Mouse (Mus musculus) CH12.LX (cell line): ENCODE measurements around the gene Gm45785. TPM values are rescaled to one million over a fixed set of nuclear protein-coding genes. Genes with fewer than 3 reads are reported as not detected.

ENCODE experiments used
- DNase-seq: peaks from one replicate; pipeline ENCODE4 v3.0.0-alpha.2; 2013; ENCODE audit errors: extremely low read depth
- H3K27ac ChIP-seq: 2 replicates; pipeline ENCODE4 v1.5.1; 2012; ENCODE audit warnings: low read depth, mild to moderate bottlenecking, control low read depth, moderate library complexity; ENCODE audit not compliant: insufficient read depth
- H3K27me3 ChIP-seq: replicated peaks from 2 replicates; pipeline ENCODE3; 2012; ENCODE audit warnings: inconsistent platforms
- H3K36me3 ChIP-seq, 2 experiments: replicated peaks in 1 of 2; 2 replicates each; pipeline versions ENCODE3 to v1.6.1; 2012; ENCODE audit warnings: inconsistent platforms in 1 of 2, low read length in 1 of 2, mild to moderate bottlenecking in 1 of 2, mixed read lengths in 1 of 2, moderate library complexity in 1 of 2; ENCODE audit not compliant: control insufficient read depth in 1 of 2, insufficient read depth in 1 of 2
- H3K4me1 ChIP-seq, 2 experiments: 2 replicates each; pipeline ENCODE4 v1.6.1; 2012; ENCODE audit warnings: inconsistent platforms in 1 of 2, moderate library complexity in 1 of 2; ENCODE audit not compliant: insufficient read depth in 2 of 2, control insufficient read depth in 1 of 2
- H3K4me2 ChIP-seq: 2 replicates; pipeline ENCODE4 v1.6.1; 2012; ENCODE audit warnings: low read depth, mild to moderate bottlenecking, control low read depth; ENCODE audit not compliant: poor library complexity, insufficient read depth, severe bottlenecking
- H3K4me3 ChIP-seq, 3 experiments: fragments of 150-350 bp in 1 of 3; sonication (generic) in 1 of 3; replicated peaks in 1 of 3; 2 replicates each; pipeline versions ENCODE3 to v1.5.1; 2011 to 2012; ENCODE audit warnings: low read depth in 2 of 3, low read length in 2 of 3, mild to moderate bottlenecking in 2 of 3, moderate library complexity in 2 of 3, control low read depth in 1 of 3, improper control_type of control experiment in 1 of 3, inconsistent platforms in 1 of 3, mixed read lengths in 1 of 3; ENCODE audit not compliant: poor library complexity in 1 of 3
- H3K79me2 ChIP-seq: replicated peaks from 2 replicates; pipeline ENCODE4 v1.6.1; 2012; ENCODE audit warnings: mild to moderate bottlenecking, moderate library complexity; ENCODE audit not compliant: control insufficient read depth, poor library complexity, insufficient read depth, severe bottlenecking; ENCODE audit errors: extremely low read depth
- H3K9ac ChIP-seq: 2 replicates; pipeline ENCODE4 v1.6.1; 2012; ENCODE audit warnings: low read depth, mild to moderate bottlenecking, control low read depth, moderate library complexity; ENCODE audit not compliant: insufficient read depth
- H3K9me3 ChIP-seq: replicated peaks from 2 replicates; pipeline ENCODE3; 2012; ENCODE audit warnings: low read length, inconsistent platforms, mixed read lengths
- BHLHE40 ChIP-seq: IDR thresholded peaks from 2 replicates; pipeline ENCODE4 v1.6.1; 2011; ENCODE audit warnings: mild to moderate bottlenecking, low read depth, low read length, improper control_type of control experiment
- CHD1 ChIP-seq: IDR thresholded peaks from 2 replicates; pipeline ENCODE4 v1.6.1; 2012; ENCODE audit warnings: low read depth, low read length, improper control_type of control experiment, inconsistent platforms
- CHD2 ChIP-seq: IDR thresholded peaks from 2 replicates; pipeline ENCODE4 v1.6.1; 2011; ENCODE audit warnings: low read length, improper control_type of control experiment
- CTCF ChIP-seq, 2 experiments: IDR thresholded peaks in 1 of 2; conservative IDR thresholded peaks in 1 of 2; 2 replicates each; pipeline ENCODE4 v1.5.1; 2011 to 2012; ENCODE audit warnings: low read depth in 2 of 2, low read length in 2 of 2, improper control_type of control experiment in 1 of 2, inconsistent platforms in 1 of 2, mild to moderate bottlenecking in 1 of 2, moderate library complexity in 1 of 2
- E2F4 ChIP-seq: IDR thresholded peaks from 2 replicates; pipeline ENCODE4 v1.6.1; 2011; ENCODE audit warnings: low read depth, low read length, improper control_type of control experiment; ENCODE audit not compliant: insufficient replicate concordance
- ELF1 ChIP-seq: IDR thresholded peaks from 2 replicates; pipeline ENCODE4 v1.6.1; 2014; ENCODE audit warnings: low read depth, mild to moderate bottlenecking, inconsistent platforms, low read length, improper control_type of control experiment
- EP300 ChIP-seq: IDR thresholded peaks from 2 replicates; pipeline ENCODE4 v1.6.1; 2011; ENCODE audit warnings: low read length, improper control_type of control experiment
- ETS1 ChIP-seq: conservative IDR thresholded peaks from 2 replicates; pipeline ENCODE4 v1.6.1; 2012; ENCODE audit warnings: low read depth, mild to moderate bottlenecking, inconsistent platforms, low read length, improper control_type of control experiment, moderate library complexity
- GABPA ChIP-seq: IDR thresholded peaks from 2 replicates; pipeline ENCODE4 v1.6.1; 2012; ENCODE audit warnings: low read depth, low read length, improper control_type of control experiment, inconsistent platforms; ENCODE audit not compliant: insufficient replicate concordance
- HCFC1 ChIP-seq: IDR thresholded peaks from 2 replicates; pipeline ENCODE4 v1.6.1; 2012; ENCODE audit warnings: low read depth, mild to moderate bottlenecking, inconsistent platforms, low read length, improper control_type of control experiment
- IRF4 ChIP-seq: IDR thresholded peaks from 2 replicates; pipeline ENCODE4 v1.6.1; 2014; ENCODE audit warnings: low read depth, mild to moderate bottlenecking, inconsistent platforms, low read length, improper control_type of control experiment
- JUN ChIP-seq: IDR thresholded peaks from 2 replicates; pipeline ENCODE4 v1.6.1; 2011; ENCODE audit warnings: low read depth, mild to moderate bottlenecking, low read length, improper control_type of control experiment, moderate library complexity; ENCODE audit not compliant: insufficient read depth
- JUND ChIP-seq: conservative IDR thresholded peaks from 2 replicates; pipeline ENCODE4 v1.6.1; 2011; ENCODE audit warnings: low read depth, low read length, improper control_type of control experiment
- KAT2A ChIP-seq: IDR thresholded peaks from 2 replicates; pipeline ENCODE4 v1.6.1; 2012; ENCODE audit warnings: low read length, improper control_type of control experiment, inconsistent platforms; ENCODE audit not compliant: insufficient replicate concordance
- MAFK ChIP-seq: IDR thresholded peaks from 2 replicates; pipeline ENCODE4 v1.6.1; 2011; ENCODE audit warnings: low read length, improper control_type of control experiment; ENCODE audit not compliant: insufficient replicate concordance
- MAX ChIP-seq: IDR thresholded peaks from 2 replicates; pipeline ENCODE4 v1.6.1; 2011; ENCODE audit warnings: low read length, improper control_type of control experiment
- MAZ ChIP-seq: IDR thresholded peaks from 2 replicates; pipeline ENCODE4 v1.6.1; 2012; ENCODE audit warnings: low read depth, mild to moderate bottlenecking, inconsistent platforms, low read length, improper control_type of control experiment, moderate library complexity
- MEF2A ChIP-seq: IDR thresholded peaks from 2 replicates; pipeline ENCODE4 v1.6.1; 2014; ENCODE audit warnings: low read depth, mild to moderate bottlenecking, inconsistent platforms, low read length, improper control_type of control experiment, borderline replicate concordance
- MXI1 ChIP-seq: IDR thresholded peaks from 2 replicates; pipeline ENCODE4 v1.6.1; 2011; ENCODE audit warnings: mild to moderate bottlenecking, low read depth, low read length, improper control_type of control experiment
- MYC ChIP-seq: IDR thresholded peaks from 2 replicates; pipeline ENCODE4 v1.6.1; 2011; ENCODE audit warnings: low read depth, mild to moderate bottlenecking, improper control_type of control experiment, low read length
- NELFE ChIP-seq: IDR thresholded peaks from 2 replicates; pipeline ENCODE4 v1.6.1; 2011; ENCODE audit warnings: low read depth, low read length, improper control_type of control experiment
- NRF1 ChIP-seq: IDR thresholded peaks from 2 replicates; pipeline ENCODE4 v1.6.1; 2014; ENCODE audit warnings: low read depth, mild to moderate bottlenecking, inconsistent platforms, low read length, improper control_type of control experiment, moderate library complexity
- POLR2A ChIP-seq: IDR thresholded peaks from 2 replicates; pipeline ENCODE4 v1.6.1; 2011; ENCODE audit warnings: low read depth, mild to moderate bottlenecking, improper control_type of control experiment, low read length
- POLR2AphosphoS2 ChIP-seq: IDR thresholded peaks from 2 replicates; pipeline ENCODE4 v1.6.1; 2011; ENCODE audit warnings: low read depth, low read length, improper control_type of control experiment
- RAD21 ChIP-seq: IDR thresholded peaks from 2 replicates; pipeline ENCODE4 v1.6.1; 2011; ENCODE audit warnings: low read depth, mild to moderate bottlenecking, low read length, improper control_type of control experiment, moderate library complexity
- RCOR1 ChIP-seq: conservative IDR thresholded peaks from 2 replicates; pipeline ENCODE4 v1.6.1; 2012; ENCODE audit warnings: low read depth, mild to moderate bottlenecking, inconsistent platforms, low read length, improper control_type of control experiment
- SIN3A ChIP-seq: IDR thresholded peaks from 2 replicates; pipeline ENCODE4 v1.6.1; 2012; ENCODE audit warnings: low read length, improper control_type of control experiment, inconsistent platforms
- SMC3 ChIP-seq: IDR thresholded peaks from 2 replicates; pipeline ENCODE4 v1.6.1; 2011; ENCODE audit warnings: low read depth, low read length, improper control_type of control experiment
- TBP ChIP-seq: conservative IDR thresholded peaks from 2 replicates; pipeline ENCODE4 v1.6.1; 2011; ENCODE audit warnings: low read depth, low read length, improper control_type of control experiment
- TCF12 ChIP-seq: IDR thresholded peaks from 2 replicates; pipeline ENCODE4 v1.6.1; 2014; ENCODE audit warnings: low read depth, mild to moderate bottlenecking, inconsistent platforms, low read length, improper control_type of control experiment
- UBTF ChIP-seq: IDR thresholded peaks from 2 replicates; pipeline ENCODE4 v1.6.1; 2012; ENCODE audit warnings: low read depth, mild to moderate bottlenecking, inconsistent platforms, low read length, improper control_type of control experiment, moderate library complexity
- USF1 ChIP-seq: IDR thresholded peaks from 2 replicates; pipeline ENCODE4 v1.6.1; 2014; ENCODE audit warnings: low read depth, mild to moderate bottlenecking, inconsistent platforms, low read length, improper control_type of control experiment
- USF2 ChIP-seq: conservative IDR thresholded peaks from 2 replicates; pipeline ENCODE4 v1.6.1; 2011; ENCODE audit warnings: low read depth, low read length, improper control_type of control experiment
- ZC3H11A ChIP-seq: IDR thresholded peaks from 2 replicates; pipeline ENCODE4 v1.6.1; 2012; ENCODE audit warnings: low read depth, mild to moderate bottlenecking, inconsistent platforms, low read length, improper control_type of control experiment
- ZKSCAN1 ChIP-seq: IDR thresholded peaks from 2 replicates; pipeline ENCODE4 v1.6.1; 2012; ENCODE audit warnings: low read depth, inconsistent platforms, low read length, improper control_type of control experiment, borderline replicate concordance
- ZMIZ1 ChIP-seq: IDR thresholded peaks from 2 replicates; pipeline ENCODE4 v1.6.1; 2012; ENCODE audit warnings: low read depth, mild to moderate bottlenecking, inconsistent platforms, low read length, improper control_type of control experiment
- ZNF384 ChIP-seq: IDR thresholded peaks from 2 replicates; pipeline ENCODE4 v1.6.1; 2012; ENCODE audit warnings: low read depth, low read length, improper control_type of control experiment, inconsistent platforms
- dilution Hi-C: fragments of 300-500 bp; cut with MboI; formaldehyde crosslinking; loops from 2 replicates; pipeline ENCODE4 v1.14.3; 2020; ENCODE audit warnings: low sequenced_read_pairs; ENCODE audit not compliant: extremely low pct_unique_long_range_greater_than_20kb, extremely low pct_ligation_motif_present
- in situ Hi-C: fragments of 300-500 bp; cut with MboI; formaldehyde crosslinking; loops from 3 replicates; pipeline ENCODE4 v1.14.3; 2019; ENCODE audit warnings: low sequenced_read_pairs, low pct_ligation_motif_present, low pct_unique_long_range_greater_than_20kb, mixed read lengths
- polyA plus RNA-seq: library from polyadenylated mRNA; unstranded; fragments of >175 nt; gene quantifications from 2 replicates; pipeline ENCODE4 v1.2.1, GENCODE M21; 2012; ENCODE audit warnings: low read depth; ENCODE audit not compliant: insufficient read length
- total RNA-seq, 2 experiments: library from RNA; depleted of rRNA; stranded (reverse); fragments of 300-350 nt in 1 of 2; fragments of >200 nt in 1 of 2; gene quantifications; 2 replicates each; pipeline ENCODE4 v1.2.3; 2012 to 2014

Gm45785 gene
- total RNA-seq (2012; rRNA removed) (not detected in 2 replicates), total RNA-seq (2014; rRNA removed) (not detected in 2 replicates), polyA plus RNA-seq (not detected in 2 replicates)

GRCm38 (mm10) chr7:140855860-140856784 lies at the start of gene Gm45785:
Gene Gm45785 (minus strand): TSS chr7:140856331.
- peak within 1 kb of the TSS; percentile 84 to 98 (median 92) for H3K4me3 ChIP-seq
- dilution Hi-C loops (no loop called here), in situ Hi-C loops (no loop called here)
- H3K4me1 ChIP-seq: peaks cover 22 to 35% of the 10 kb centered on the region in 2 experiments
- H3K4me2 ChIP-seq: peak within 1 kb of the TSS; percentile 81
- no peaks in the 10 kb centered on the region for H3K9me3 ChIP-seq
- peak within 1 kb of the TSS; percentile 97 for H3K9ac ChIP-seq
- no peaks in the 10 kb centered on the region for H3K27me3 ChIP-seq
- peak within 1 kb of the TSS; percentile 78 for H3K27ac ChIP-seq
- H3K36me3 ChIP-seq: peaks cover 54 to 69% of the 10 kb centered on the region in 2 experiments
- H3K79me2 ChIP-seq: peaks cover 35% of the 10 kb centered on the region
- DNase-seq: peak; percentile 97
- TF ChIP-seq CTCF (conservative IDR thresholded peaks at IDR 0.05 in 1 of 2, IDR thresholded peaks at IDR 0.05 in 1 of 2; ENCODE audit: low read depth in 2 of 2, low read length in 2 of 2): no peak
- TF ChIP-seq UBTF: peak; percentile 49; the same call in 1 of the 2 replicates
- peak; percentile 99 for TF ChIP-seq ELF1
- TF ChIP-seq RAD21: no peak
- TF ChIP-seq NELFE: peak; percentile 76
- peak; percentile 81; the same call in 1 of the 2 replicates for TF ChIP-seq POLR2AphosphoS2
- TF ChIP-seq MAX: peak; percentile 87
- TF ChIP-seq MXI1: peak; percentile 90
- TF ChIP-seq USF1: no peak; the same call in 1 of the 2 replicates
- TF ChIP-seq TCF12: peak; percentile 86
- peak; percentile 91 for TF ChIP-seq HCFC1
- TF ChIP-seq IRF4: peak; percentile 41; the same call in 1 of the 2 replicates
- TF ChIP-seq CHD2: peak; percentile 72
- no peak for TF ChIP-seq JUND
- no peak for TF ChIP-seq USF2
- TF ChIP-seq ZKSCAN1: no peak
- no peak for TF ChIP-seq EP300
- TF ChIP-seq MAZ: peak; percentile 60; the same call in 1 of the 2 replicates
- no peak for TF ChIP-seq E2F4
- TF ChIP-seq TBP: 0 out of 2 replicates have a peak, but pooled peaks have one; percentile 51
- TF ChIP-seq BHLHE40: no peak
- peak; percentile 38; the same call in 1 of the 2 replicates for TF ChIP-seq MEF2A
- TF ChIP-seq SIN3A: peak; percentile 99
- no peak for TF ChIP-seq JUN
- no peak for TF ChIP-seq ZNF384
- peak; percentile 39; the same call in 1 of the 2 replicates for TF ChIP-seq ETS1
- no peak for TF ChIP-seq GABPA
- 0 out of 2 replicates have a peak, but pooled peaks have one; percentile 14 for TF ChIP-seq RCOR1
- peak; percentile 38; the same call in 1 of the 2 replicates for TF ChIP-seq MAFK
- TF ChIP-seq POLR2A: peak; percentile 85
- peak; percentile 87; the same call in 1 of the 2 replicates for TF ChIP-seq KAT2A
- TF ChIP-seq CHD1: no peak
- TF ChIP-seq MYC: peak; percentile 24; the same call in 1 of the 2 replicates
- TF ChIP-seq ZMIZ1: peak; percentile 67; the same call in 1 of the 2 replicates
- TF ChIP-seq SMC3: no peak
- no peak for TF ChIP-seq ZC3H11A
- TF ChIP-seq NRF1: peak; percentile 57
